Mouse (Mus musculus) cerebellum, adult 2 months (tissue): Measurements from ENCODE around the gene Nap1l4.

ENCODE experiments used
- CTCF ChIP-seq: fragments of 200-500 bp; IDR thresholded peaks from 2 replicates; pipeline ENCODE4 v1.5.1; 2011; ENCODE audit warnings: low read depth, mild to moderate bottlenecking, control low read depth, low read length, moderate library complexity, borderline replicate concordance; ENCODE audit not compliant: insufficient read depth
- POLR2A ChIP-seq: fragments of 200-500 bp; IDR thresholded peaks from 2 replicates; pipeline ENCODE4 v1.6.1; 2011; ENCODE audit warnings: low read length, control low read depth, borderline replicate concordance; ENCODE audit not compliant: insufficient read depth

DNA sequence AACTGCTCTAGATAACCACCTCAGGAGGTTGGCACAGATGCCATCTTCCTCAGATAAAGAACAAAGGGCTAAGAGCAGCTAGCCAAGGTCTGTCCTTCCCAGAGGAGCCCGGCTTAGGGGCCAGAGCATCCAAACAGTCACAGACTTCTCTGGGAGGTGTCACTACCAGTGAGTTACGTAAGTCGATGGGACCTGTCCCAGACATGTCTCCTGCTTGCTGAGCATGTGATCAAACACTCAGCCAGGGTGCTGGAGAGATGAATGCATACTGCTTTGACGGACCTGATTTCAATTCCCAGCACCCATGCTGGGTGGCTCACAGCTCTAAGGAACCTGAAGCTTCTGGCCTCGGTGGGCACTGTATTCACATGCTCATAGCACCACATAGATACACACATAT, 38.7 kb upstream of the Nap1l4 start:
- TF ChIP-seq CTCF (no peak), POLR2A (no peak)
